Mouse (Mus musculus): ENCODE data around the gene Drd5. TPM values are rescaled to one million over a fixed set of nuclear protein-coding genes. Genes with fewer than 3 reads are reported as not detected.

The Drd5 gene
- polyA plus RNA-seq (2012; rRNA removed) = not detected in 2 replicates

DNA sequence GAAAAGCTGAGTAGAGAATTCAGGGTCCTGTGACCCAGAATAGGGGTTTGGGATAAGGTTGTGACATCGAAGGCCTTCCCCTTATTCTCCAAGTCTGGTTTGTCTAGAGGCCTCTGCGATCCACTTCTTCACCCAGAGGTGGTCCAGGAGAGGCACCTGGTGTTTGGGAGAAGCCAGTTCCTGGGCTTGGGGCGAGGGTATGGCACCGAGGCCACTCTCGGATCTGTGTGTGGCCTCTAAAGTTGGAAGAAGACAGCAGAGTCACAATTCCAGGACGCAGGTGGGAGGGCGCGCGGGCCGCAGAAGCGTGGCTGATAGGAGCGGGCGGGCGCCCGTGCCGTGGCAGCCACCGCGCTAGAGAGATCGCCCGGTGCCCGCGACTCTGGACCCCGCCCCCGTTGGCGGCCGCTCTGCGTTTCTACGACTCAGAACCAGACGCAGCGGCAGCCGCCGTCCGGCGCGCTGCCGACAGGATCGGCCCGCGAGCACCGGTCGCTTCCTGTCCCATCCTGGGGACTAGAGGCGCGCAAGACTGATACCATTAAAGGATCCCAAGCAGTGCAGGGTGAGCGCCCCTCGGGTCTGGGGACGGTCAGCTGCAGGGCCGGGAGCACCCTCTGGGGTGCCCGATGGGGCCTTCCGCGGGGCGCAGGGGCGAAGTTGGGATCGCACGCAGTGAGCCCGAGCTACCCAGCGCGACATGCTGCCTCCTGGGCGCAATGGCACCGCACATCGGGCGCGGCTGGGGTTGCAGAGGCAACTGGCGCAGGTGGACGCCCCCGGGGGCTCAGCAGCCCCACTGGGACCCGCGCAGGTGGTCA is at the start of gene Drd5:
Gene Drd5, plus strand, starts transcription at position 402 of the 821 bp plus-strand sequence.
- no peak for DNase-seq (ENCODE audit: low read depth)

DNA sequence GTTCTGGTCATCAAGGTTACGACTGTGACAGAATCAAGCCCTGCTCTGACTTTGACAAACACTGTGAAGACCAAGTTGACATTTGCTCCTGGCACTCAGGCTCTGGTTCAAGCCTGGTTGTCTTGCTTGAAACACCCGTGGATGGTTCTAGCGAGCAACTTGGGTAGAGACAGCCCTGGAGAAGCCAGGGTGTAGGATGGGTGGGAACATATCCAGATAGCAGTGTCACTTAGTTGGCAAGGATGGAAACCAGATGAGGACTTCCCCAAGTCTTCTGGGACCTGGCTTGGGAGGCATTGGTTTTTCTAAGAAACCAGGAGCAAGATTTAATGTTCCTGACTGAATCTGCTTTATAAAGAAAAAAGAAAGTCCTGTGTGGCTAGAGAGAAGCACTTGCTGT is 48.2 kb upstream of the Drd5 start:
- no peak for DNase-seq (ENCODE audit: low read depth)

DNA sequence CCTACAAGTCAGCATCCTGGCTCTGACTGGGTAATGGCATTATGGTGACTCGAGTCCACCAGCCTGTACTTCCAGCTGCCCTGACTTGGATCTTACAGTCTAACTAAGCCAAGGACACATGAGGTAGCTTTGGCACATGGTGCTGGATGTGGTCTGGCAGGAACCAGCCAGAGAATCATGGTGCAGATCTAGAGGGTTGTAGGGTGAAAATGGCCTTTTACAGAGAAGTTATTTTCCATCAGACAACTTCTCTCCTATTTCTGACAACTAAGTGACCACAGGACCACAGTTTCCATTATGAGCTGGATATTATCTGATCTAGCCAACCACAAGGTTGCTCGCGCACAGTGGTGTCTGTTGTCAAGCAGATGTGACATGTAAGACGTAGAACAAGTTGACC is 45.3 kb upstream of the Drd5 start:
- DNase-seq (ENCODE audit: low read depth) = no peak

DNA sequence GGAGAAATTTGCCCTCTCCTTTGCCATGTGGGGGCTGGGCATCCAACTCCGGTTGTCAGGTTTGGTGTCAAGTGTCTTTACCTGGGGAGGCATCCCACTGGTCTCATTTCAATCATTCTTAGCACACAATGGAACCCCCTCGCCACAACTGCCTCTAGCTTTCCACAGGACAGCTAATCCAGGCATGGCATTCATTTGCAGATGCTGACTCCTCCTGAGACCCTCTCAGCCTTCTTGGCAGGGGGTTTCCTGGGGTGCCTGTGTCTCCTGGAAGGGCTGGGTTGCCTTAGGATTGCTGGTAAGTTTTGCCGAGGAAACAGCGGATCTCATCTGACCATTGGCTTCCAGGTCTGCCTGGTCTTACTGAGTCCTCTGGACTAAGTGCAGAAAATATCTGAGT is 43.4 kb upstream of the Drd5 start, which contains the start of gene Otop1:
Gene Otop1, plus strand, starts transcription at position 202 of the 400 bp plus-strand sequence.
- no peak for DNase-seq (ENCODE audit: low read depth)

DNA sequence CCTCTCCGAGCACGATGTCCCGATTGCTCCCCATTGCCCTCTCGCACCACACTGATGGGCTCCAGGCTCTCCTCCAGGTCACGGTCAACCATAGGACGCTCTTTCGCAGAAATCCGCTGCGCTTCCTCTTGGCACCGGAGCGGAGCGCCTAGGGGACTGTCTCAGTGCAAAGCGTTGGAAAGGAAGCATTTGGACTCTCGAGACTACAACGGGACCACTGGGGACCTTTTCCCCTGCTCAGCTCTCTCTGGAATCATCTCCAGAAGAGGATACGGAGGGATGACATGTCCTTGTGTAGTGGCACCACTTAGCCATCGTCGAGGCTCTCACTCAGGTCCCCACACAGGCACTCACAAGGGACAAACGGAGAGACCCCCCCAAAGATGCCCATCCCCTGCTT is 42.7 kb upstream of the Drd5 start:
- DNase-seq (ENCODE audit: low read depth) = no peak

DNA sequence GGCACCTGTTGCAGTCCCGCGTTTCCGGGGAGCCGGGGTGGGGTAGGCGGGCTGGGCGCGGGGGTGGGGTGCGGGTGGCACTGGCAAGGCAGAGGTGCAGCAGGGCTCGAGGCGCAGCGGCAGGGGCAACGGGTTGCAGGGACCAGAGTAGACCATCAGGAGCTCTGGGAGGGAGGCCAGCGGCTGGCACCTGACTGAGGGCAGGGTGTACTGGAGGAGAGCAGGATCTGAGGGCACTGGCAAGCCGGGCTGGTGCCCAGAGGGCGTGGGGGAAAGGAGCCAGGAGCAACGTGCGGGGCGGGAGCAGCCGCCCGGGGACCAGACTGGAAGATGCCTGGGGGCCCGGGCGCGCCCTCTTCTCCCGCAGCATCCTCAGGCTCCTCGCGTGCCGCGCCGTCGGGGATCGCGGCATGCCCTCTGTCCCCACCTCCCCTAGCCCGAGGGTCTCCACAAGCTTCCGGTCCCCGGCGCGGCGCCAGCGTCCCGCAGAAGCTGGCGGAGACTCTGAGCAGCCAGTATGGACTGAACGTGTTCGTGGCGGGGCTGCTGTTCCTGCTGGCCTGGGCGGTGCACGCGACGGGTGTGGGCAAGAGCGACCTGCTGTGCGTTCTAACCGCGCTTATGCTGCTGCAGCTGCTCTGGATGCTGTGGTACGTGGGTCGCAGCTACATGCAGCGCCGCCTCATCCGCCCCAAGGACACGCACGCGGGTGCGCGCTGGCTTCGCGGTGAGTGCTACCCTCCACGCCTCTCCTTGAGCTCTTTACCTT is 41.9 kb upstream of the Drd5 start:
- no peak for DNase-seq (ENCODE audit: low read depth)

DNA sequence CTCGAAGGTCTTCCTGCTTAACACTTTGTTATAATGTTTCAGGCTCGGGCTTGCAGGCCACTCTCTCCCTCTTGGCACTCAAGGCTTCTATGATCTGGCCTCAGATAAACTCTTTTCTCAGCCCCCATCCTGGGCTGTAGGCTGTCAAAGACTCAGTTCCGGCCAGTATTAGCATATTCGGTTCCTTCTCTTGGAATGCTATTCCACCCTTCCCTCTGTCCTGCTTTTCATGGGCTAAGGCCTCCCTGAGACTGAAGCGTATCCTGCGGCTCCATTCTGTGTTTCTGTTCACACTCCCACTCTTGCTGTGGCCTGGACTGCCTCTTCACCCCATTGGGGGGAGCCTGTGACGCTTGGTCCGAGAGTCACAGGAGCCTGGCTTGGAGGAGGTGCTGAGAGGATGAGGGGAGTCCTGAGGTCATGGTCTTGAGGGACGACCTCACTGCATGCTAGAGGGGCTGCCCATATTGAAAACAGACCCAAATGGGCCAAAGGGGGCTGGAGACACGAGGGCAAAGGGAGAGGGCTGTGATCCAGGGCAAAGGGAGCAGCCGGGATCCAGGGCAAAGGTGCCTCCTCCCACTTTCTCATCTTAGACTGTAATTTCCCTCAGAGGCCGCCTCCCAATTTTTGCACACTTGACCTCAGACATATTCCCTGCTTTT is 41.1 kb upstream of the Drd5 start:
- no peak for DNase-seq (ENCODE audit: low read depth)

DNA sequence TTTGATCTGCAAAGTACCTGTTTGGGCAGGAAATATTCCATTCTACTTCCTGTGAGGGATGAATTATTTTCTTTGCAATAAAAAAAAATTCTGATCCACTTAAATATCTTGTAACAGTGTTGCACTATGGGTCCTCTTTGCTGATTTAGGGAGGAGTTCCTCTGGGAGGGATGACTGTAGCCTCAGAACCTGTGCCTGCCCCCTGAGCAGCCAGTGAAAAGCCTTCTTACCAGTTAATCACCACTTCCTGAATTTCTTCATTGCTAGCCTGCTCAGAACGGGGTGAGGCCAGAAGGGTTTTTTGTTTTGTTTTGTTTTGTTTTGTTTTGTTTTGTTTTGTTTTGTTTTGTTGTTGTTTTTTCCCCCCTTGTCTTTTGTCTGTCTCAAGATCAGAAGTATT is 39.1 kb upstream of the Drd5 start:
- no peak for DNase-seq (ENCODE audit: low read depth)

DNA sequence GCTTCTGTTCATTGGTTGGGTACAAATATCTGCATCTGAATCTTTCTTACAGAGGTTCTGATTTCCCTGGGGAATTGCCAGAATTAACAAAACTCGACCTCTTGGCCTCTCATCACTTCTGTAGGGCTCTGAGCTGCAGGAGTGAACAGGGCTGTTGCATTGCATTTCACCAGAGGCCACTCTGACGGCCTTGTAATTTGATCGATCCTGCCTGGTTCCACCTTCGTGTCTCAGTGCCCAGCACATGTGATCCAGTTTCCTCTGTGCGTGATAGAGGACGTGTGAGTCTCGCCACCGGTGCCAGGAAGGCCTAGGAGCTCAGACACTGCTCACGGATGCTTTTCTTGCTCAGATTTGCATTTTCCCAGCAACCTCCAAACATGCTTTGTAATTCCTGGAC is 33.4 kb upstream of the Drd5 start:
- DNase-seq (ENCODE audit: low read depth) = no peak

DNA sequence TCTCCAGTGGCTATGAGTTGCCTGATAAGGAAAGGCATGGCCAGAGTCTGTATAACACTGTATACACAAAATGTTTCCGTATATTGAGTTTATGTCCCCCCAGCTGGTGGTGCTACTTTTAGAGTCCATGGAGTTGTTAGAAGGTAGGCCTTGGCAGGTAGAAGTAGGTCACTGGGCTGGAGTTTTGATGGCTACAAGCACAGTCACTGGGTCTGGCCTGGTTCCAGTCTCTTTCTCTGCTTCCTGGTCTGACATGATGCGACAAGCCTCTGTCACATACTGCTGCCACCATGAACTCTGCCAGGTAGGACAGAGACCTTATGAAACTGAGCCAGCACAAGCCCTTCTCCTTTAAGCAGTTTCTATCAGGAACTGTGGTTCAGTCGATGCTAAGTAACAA is 30.7 kb upstream of the Drd5 start:
- no peak for DNase-seq (ENCODE audit: low read depth)

DNA sequence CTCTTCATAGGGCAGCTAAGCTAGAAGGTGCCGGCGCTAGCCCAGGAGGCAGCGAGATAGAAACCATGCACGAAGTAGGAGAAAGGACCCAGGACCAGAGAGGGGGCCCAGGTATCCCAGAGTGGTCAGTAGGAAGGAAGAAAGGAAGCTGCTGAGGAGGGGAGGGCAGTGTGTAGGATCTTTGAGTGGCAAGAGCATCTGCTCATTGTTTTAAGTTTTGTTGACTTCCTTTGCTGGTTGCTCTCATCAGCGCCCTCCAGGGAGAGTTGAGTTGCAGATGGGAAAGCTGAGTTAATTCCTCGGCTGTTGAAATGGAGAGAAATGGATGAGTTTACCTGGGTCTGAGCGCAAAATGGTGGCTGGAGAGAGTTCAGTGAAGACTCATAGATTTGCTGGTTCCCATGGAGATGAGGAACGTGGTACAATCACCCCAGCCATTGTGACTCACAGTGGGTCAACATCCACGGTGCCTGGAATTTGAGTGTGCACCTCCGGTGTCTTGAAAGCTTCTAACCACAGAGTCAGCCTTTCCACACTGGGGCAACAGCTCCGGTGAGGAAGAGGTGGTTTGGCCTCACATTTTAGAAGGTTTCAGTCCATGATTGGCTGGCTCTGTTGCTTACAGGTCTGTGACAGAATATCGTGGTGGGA is 17.3 kb upstream of the Drd5 start:
- no peak for DNase-seq (ENCODE audit: low read depth)

DNA sequence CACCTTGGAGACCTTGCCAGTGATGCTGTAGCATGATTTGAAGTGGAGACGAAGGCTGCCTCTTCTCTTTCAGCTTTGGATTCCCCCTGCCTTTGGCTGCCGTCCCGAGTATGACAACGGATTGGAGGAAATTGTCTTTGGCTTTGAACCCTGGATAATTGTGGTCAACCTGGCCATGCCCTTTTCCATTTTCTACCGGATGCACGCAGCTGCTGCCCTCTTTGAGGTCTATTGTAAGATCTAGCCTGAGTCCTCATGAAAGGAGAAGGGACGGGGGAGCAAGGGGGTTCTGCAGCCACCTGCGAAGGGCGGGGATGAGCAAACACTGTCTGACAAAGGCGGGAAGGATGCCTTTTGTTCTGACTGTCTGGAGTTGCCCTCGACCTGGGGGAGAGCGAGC is 16.5 kb upstream of the Drd5 start:
- DNase-seq (ENCODE audit: low read depth) = no peak

DNA sequence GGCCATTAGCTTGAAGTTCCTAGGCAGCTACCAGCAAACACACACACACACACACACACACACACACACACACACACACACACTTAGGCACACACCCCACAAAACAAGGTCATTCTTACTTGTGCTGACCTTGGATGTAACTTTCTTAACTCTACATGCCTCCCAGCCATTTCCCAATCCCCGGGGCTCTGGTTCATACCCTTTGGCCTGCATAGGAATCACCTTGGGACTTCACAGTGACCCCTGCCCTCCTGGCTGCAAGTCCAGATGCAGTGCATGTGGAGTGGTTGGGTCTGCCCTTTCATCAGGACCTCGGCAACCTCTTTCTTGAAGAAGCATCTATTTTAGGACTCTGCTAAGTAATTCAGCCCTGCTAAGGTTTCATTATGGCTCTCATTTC is 13.9 kb upstream of the Drd5 start:
- DNase-seq (ENCODE audit: low read depth) = no peak

DNA sequence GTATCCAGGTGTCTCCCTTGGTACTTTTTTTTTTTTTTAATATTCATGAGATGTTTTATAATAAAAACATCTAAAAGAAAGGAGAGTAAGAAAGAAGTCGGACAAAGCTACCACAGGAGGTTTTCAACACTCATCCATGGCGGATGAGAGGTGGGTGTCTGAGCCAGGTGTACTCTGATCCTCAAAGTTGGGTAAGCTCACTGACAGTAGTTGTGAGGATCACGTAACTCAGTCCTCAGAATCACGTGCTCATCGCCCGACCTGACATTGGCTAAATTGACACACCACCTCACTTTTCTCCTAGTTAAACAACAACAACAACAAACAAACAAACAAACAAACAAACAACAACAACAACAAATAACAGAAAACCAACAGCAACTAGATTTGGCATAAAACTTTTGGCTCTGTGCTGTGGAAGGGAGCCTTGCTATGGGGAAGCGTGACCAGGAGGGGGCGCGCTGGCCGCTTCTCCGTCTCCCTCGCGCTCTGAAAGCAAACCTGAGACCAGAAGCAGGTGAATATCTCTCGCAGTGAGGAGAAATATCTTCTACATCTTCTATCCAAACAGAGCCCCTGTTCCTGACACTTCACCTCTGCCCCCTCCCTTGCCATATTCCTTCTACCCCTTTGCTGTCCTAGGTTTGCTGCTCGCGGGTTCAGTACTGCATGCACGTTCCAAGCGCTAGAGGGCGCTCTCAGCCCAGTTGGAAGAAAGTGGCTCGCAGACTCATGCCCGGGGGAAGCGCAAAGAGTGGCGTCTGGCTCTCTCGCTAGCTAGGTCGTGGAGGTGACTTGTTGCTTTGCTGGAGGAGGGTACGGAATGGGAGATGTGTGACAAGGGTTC is 11.7 kb upstream of the Drd5 start:
- no peak for DNase-seq (ENCODE audit: low read depth)

DNA sequence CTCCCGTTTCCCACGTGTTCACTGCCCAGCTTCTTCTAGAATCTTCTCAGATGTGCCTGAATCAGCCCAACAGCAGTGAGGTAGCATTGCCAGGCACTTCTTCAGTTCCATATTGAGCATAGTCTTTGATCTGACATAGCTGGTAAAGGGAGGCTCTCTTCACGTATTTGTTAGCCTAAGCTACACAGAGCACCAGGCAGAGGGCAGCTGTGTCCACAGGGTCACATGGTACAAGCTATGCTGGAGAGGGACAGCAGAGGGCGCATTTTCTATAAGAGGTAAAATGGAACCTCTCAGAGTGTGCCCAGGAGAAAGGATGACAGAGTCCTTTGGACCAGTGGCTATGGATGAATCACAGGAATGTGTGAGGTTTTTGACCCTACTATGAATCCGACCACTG is 10.3 kb upstream of the Drd5 start:
- no peak for DNase-seq (ENCODE audit: low read depth)

DNA sequence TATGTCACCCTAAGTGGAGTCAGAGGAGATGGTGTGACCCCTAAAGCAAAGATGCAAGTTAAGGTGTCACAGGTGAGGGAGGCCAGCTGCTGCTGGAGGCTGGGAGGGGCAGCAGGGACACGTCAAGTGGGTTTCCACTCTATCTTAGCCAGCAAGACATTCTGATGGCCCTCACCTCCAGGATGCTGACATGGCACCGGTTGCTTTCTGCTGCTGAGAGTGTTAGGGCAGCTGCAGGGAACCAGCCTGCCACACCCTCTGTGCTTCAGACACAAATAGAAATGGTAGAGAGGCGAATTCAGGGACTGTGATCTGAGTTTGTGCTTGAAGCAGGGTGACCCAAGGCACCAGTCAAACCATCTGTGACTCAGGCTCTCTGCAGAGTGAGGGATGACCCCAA is 9.4 kb upstream of the Drd5 start:
- no peak for DNase-seq (ENCODE audit: low read depth)

DNA sequence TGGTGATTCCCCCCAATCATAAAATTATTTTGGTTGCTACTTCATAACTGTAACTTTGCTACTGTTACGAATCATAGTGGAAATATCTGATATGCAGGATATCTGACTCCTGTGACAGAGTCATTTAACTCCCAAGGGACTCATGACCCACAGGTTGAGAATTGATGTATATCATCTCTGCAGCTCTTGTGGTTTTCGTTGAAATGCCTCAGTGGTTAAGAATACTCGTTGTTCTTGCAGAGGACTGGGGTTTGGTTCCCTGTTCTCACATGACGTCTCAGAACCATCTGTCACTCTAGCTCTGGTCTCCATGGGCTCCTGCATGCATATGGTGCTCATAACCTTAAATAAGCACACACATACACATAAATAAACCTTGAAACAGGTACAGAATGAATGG is 14.2 kb downstream of the Drd5 start:
- no peak for DNase-seq (ENCODE audit: low read depth)

DNA sequence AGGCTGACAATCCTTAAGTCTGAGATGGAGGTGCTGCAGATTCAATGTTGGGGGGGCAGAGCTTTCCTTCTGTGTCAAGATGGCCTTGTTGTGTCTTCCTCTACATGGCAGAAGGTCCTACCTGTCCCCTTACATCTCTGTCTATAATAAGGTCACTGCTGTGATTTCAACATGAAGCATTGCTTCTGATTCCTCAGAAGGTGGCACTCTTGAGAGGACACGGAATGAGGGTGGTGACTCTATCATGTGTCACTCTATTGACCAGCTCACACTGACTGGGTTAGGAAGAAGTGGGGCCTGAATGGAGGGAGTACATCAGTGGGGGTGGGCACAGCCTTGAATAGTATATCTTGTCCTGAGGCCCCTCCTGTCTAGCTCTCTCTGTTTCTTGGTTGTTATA is 15.4 kb downstream of the Drd5 start:
- DNase-seq (ENCODE audit: low read depth) = no peak

DNA sequence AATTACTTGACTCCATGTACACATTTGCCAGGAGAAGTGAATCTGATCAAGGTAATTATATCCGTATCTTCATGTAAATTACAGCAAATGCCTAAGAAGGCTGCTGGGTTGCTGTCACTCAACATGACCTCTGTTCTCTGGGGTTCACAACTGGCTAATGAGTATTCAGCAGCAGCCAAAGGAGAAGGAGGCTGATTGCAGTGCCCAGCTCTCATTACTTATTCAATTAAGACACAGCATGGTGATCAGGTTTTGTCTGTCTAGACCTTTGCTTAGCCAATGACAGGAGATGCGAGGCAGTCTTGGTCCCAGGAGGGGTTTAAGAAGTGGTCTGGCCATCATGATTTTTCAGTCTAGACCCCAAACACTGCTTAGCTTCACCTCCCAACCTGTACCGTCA is 23.9 kb downstream of the Drd5 start:
- no peak for DNase-seq (ENCODE audit: low read depth)

DNA sequence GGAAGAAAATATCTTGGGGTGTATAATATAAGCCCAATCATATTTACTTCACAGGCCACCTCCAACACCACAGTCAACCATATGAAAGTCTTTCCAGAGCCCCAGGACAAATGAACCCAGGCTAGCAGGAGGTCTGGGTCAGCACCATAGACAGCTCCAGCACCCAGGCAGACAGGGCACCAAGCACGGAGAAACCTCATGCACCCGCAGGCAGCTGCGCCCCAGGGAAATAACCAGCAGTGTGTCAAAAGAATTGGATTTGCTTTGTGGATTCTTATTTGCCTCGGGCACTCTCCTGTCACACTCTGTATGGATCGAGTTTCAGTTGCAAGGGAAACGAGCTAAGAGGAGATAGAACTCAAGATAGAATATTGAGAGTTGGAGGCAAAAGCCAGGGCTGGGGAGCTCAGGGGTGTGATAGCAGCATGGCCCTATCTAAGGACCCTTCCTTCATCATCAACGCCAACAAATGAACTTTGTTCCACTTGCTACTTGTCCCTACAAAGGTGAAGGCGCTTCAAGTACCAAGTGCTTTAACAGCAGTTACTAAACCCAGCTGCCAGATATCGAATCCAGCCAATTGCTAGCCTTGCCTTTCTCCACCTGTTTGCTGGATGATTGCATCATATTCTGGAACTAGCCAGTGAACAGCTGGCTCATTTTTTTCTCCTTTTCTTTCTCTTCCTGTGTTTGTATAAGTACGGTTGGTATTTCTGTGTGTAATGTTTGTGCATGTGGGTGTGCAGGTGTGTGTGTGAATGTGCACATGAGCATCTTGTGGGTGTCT is 27.7 kb downstream of the Drd5 start:
- no peak for DNase-seq (ENCODE audit: low read depth)
